Mouse (Mus musculus): ENCODE results near the gene Afg1l.

Gene Afg1l

GRCm38 (mm10) chr10:42347986-42348385, 130.4 kb downstream of the Afg1l start:
- DNase-seq: no peak

- DNase-seq: no peak
Observed at GRCm38 (mm10) chr10:42347127-42347526, 131.2 kb downstream of the Afg1l start.

GRCm38 (mm10) chr10:42346179-42346877, 132.0 kb downstream of the Afg1l start:
- DNase-seq: no peak

GRCm38 (mm10) chr10:42342714-42343113, 135.7 kb downstream of the Afg1l start:
- no peak for DNase-seq

- DNase-seq: no peak
Observed at GRCm38 (mm10) chr10:42341815-42342457, 136.4 kb downstream of the Afg1l start.

GRCm38 (mm10) chr10:42340426-42340793, 138.0 kb downstream of the Afg1l start:
- no peak for DNase-seq

GRCm38 (mm10) chr10:42339773-42340425, 138.5 kb downstream of the Afg1l start:
- DNase-seq: no peak

- no peak for DNase-seq
Observed at GRCm38 (mm10) chr10:42338456-42338855, 139.9 kb downstream of the Afg1l start.

GRCm38 (mm10) chr10:42327576-42327975, 150.8 kb downstream of the Afg1l start:
- no peak for DNase-seq

GRCm38 (mm10) chr10:42325305-42325704, 153.1 kb downstream of the Afg1l start:
- no peak for DNase-seq

- DNase-seq: no peak
Observed at GRCm38 (mm10) chr10:42323978-42324377, 154.4 kb downstream of the Afg1l start.

- DNase-seq: no peak
Observed at GRCm38 (mm10) chr10:42313222-42313786, 165.1 kb downstream of the Afg1l start.

- DNase-seq: no peak
Observed at GRCm38 (mm10) chr10:42312557-42312956, 165.8 kb downstream of the Afg1l start.

GRCm38 (mm10) chr10:42308687-42308987, 169.7 kb downstream of the Afg1l start:
- no peak for DNase-seq

GRCm38 (mm10) chr10:42307980-42308686, 170.2 kb downstream of the Afg1l start:
- peak; percentile 62 to 70 for DNase-seq

GRCm38 (mm10) chr10:42306422-42306821, 171.9 kb downstream of the Afg1l start:
- DNase-seq: no peak

GRCm38 (mm10) chr10:42300805-42301204, 177.6 kb downstream of the Afg1l start:
- DNase-seq: no peak

- DNase-seq: peak; percentile 13 to 34
Observed at GRCm38 (mm10) chr10:42299967-42300366, 178.4 kb downstream of the Afg1l start.

- no peak for DNase-seq
Observed at GRCm38 (mm10) chr10:42299426-42299825, 178.9 kb downstream of the Afg1l start.

- no peak for DNase-seq
Observed at GRCm38 (mm10) chr10:42297954-42298353, 180.4 kb downstream of the Afg1l start.

- DNase-seq: no peak
Observed at GRCm38 (mm10) chr10:42297109-42297508, 181.3 kb downstream of the Afg1l start.

- no peak for DNase-seq
Observed at GRCm38 (mm10) chr10:42296559-42296958, 181.8 kb downstream of the Afg1l start.

- DNase-seq: no peak
Observed at GRCm38 (mm10) chr10:42295028-42295427, 183.3 kb downstream of the Afg1l start.

Measured in thymus, postnatal 36 days (tissue).